Mouse (Mus musculus) hindbrain, embryonic 13.5 days (tissue): ENCODE data around the gene Tfap2b. TPM values are rescaled to one million over a fixed set of nuclear protein-coding genes. Genes with fewer than 3 reads are reported as not detected.

Experiments
- polyA plus RNA-seq: library from polyadenylated mRNA; unstranded; fragments of >200 nt; fragmentation: Nextera tagmentation; extraction: Ambion mirVana; gene quantifications from 2 replicates; pipeline ENCODE4 v1.2.1, GENCODE M21; 2015

Gene Tfap2b
- polyA plus RNA-seq, 1 experiment from 2014 or later = 103 TPM

Other genes with a start within 250 kb of the Tfap2b start
- 2.1 and 4.8 TPM in 2 replicates for gene Tfap2d, start 105.9 kb upstream of the Tfap2b start, polyA plus RNA-seq